Mouse (Mus musculus) heart, adult 11 months (tissue): Measurements from ENCODE around the gene Mrpl58.
A peak's percentile ranks its signal among the peaks of the same experiment; 100 is the strongest.

Experiments
- DNase-seq: peaks from one replicate; pipeline ENCODE4 v3.0.0; 2022

Mrpl58 gene

GRCm38 (mm10) chr11:115403338-115404124, at the start of gene Mrpl58:
Gene Mrpl58 (plus strand): TSS chr11:115403752.
- peak; percentile 98 for DNase-seq

GRCm38 (mm10) chr11:115354183-115354582, 49.4 kb upstream of the Mrpl58 start:
- DNase-seq = peak; percentile 93

GRCm38 (mm10) chr11:115358468-115358867, 45.1 kb upstream of the Mrpl58 start:
- DNase-seq = peak; percentile 95

GRCm38 (mm10) chr11:115359293-115359692, 44.3 kb upstream of the Mrpl58 start:
- DNase-seq = peak; percentile 92

- DNase-seq = no peak
Observed at GRCm38 (mm10) chr11:115359726-115360125, 43.8 kb upstream of the Mrpl58 start.

- no peak for DNase-seq
Observed at GRCm38 (mm10) chr11:115364136-115364535, 39.4 kb upstream of the Mrpl58 start.

- DNase-seq = peak; percentile 97
Observed at GRCm38 (mm10) chr11:115366039-115366705, 37.4 kb upstream of the Mrpl58 start.

- DNase-seq = peak; percentile 93
Observed at GRCm38 (mm10) chr11:115366706-115367394, 36.7 kb upstream of the Mrpl58 start.

- DNase-seq = peak; percentile 97
Observed at GRCm38 (mm10) chr11:115367395-115367944, 36.1 kb upstream of the Mrpl58 start, which contains the start of gene Hid1. Gene Hid1 (minus strand): TSS chr11:115367756.

- DNase-seq = no peak
Observed at GRCm38 (mm10) chr11:115370368-115370767, 33.2 kb upstream of the Mrpl58 start.

GRCm38 (mm10) chr11:115371354-115371753, 32.2 kb upstream of the Mrpl58 start:
- DNase-seq = peak; percentile 87

- DNase-seq = no peak
Observed at GRCm38 (mm10) chr11:115372015-115372414, 31.5 kb upstream of the Mrpl58 start.

- no peak for DNase-seq
Observed at GRCm38 (mm10) chr11:115372737-115373136, 30.8 kb upstream of the Mrpl58 start.

GRCm38 (mm10) chr11:115373805-115374694, 29.5 kb upstream of the Mrpl58 start:
- DNase-seq = peak; percentile 98

- peak; percentile 94 for DNase-seq
Observed at GRCm38 (mm10) chr11:115374695-115375425, 28.7 kb upstream of the Mrpl58 start.

- no peak for DNase-seq
Observed at GRCm38 (mm10) chr11:115376722-115377121, 26.8 kb upstream of the Mrpl58 start.

GRCm38 (mm10) chr11:115377254-115377653, 26.3 kb upstream of the Mrpl58 start:
- DNase-seq = peak; percentile 83

- DNase-seq = no peak
Observed at GRCm38 (mm10) chr11:115377854-115378253, 25.7 kb upstream of the Mrpl58 start.

GRCm38 (mm10) chr11:115381276-115381675, 22.3 kb upstream of the Mrpl58 start:
- DNase-seq = no peak

- peak; percentile 100 for DNase-seq
Observed at GRCm38 (mm10) chr11:115381743-115382539, 21.6 kb upstream of the Mrpl58 start, which contains the start of gene Cdr2l. Gene Cdr2l (plus strand): TSS chr11:115381916.
